In the genomic region with DNA sequence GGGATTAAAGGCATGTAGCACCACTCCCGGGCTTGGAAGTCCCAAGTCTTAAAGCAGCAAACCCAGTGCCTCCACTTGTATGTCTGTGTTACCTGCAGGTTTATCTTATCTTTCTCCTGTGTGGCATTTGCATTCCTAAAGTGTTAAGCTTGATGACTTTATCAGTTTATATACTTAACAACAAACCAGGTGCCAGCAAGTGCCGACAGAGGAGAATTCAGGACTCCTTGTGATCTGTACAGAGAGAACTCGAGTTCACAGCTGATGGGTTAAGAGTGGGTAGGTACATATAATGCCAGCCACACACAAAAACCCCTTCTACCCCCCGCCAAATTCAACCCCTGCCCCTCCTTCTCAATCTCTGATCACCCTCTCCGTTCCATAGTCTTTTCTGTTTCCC, we compare ENCODE assay signal across 44 mouse cellular contexts. TPM values are rescaled to one million over a fixed set of nuclear protein-coding genes. Genes with fewer than 3 reads are reported as not detected.
"Had no signal": no experiment of that assay in that cellular context is flagged by ENCODE, and none has a peak within 500 bp of the region (broad histone marks: within the 10 kb centered on the region; RNA-seq: fewer than 3 reads in every experiment).

No protein-coding gene starts in this region.

- H3K4me1 ChIP-seq: hindbrain, embryonic 10.5 days; hindbrain, embryonic 12.5 days; hindbrain, embryonic 13.5 days; intestine, embryonic 15.5 days had no signal

- H3K4me2 ChIP-seq: heart, embryonic 11.5 days; heart, embryonic 12.5 days; heart, embryonic 13.5 days; heart, embryonic 15.5 days; hindbrain, embryonic 12.5 days; hindbrain, embryonic 13.5 days; hindbrain, embryonic 14.5 days; hindbrain, embryonic 15.5 days; intestine, embryonic 15.5 days; kidney, embryonic 15.5 days had no signal

- H3K9me3 ChIP-seq: heart, embryonic 10.5 days; heart, embryonic 12.5 days; heart, embryonic 13.5 days; heart, embryonic 15.5 days; hindbrain, embryonic 10.5 days; hindbrain, embryonic 12.5 days; hindbrain, embryonic 13.5 days; hindbrain, embryonic 15.5 days; intestine, embryonic 15.5 days; kidney, embryonic 15.5 days had no signal

- H3K27me3 ChIP-seq: heart, embryonic 12.5 days; heart, embryonic 13.5 days; heart, embryonic 15.5 days; hindbrain, embryonic 12.5 days; hindbrain, embryonic 13.5 days; hindbrain, embryonic 15.5 days; intestine, embryonic 15.5 days; kidney, embryonic 15.5 days had no signal

- H3K4me3 ChIP-seq: heart, adult 2 months; heart, embryonic 10.5 days; heart, embryonic 12.5 days; heart, embryonic 13.5 days; heart, embryonic 15.5 days; hindbrain, embryonic 10.5 days; hindbrain, embryonic 12.5 days; hindbrain, embryonic 13.5 days; hindbrain, embryonic 15.5 days; intestine, embryonic 15.5 days; kidney, embryonic 15.5 days; layer of hippocampus, adult 2 months had no signal

- H3K9ac ChIP-seq: heart, embryonic 12.5 days; heart, embryonic 15.5 days; hindbrain, embryonic 12.5 days; hindbrain, embryonic 13.5 days; hindbrain, embryonic 14.5 days; hindbrain, embryonic 15.5 days; intestine, embryonic 15.5 days; kidney, embryonic 15.5 days had no signal

- DNase-seq: heart, adult 18-20 months; heart, postnatal 10 days; heart, postnatal 14 days; heart, postnatal 36 days; heart, postnatal 4 days; kidney, adult 11 months; kidney, adult 18-20 months; kidney, adult 2 months; kidney, adult 8-10 months; kidney, adult 9 months; kidney, postnatal 10 days; kidney, postnatal 14 days; kidney, postnatal 25 days; kidney, postnatal 36 days; kidney, postnatal 4 days; layer of hippocampus, adult 9-11 months had no signal

- ATAC-seq: hindbrain, embryonic 16.5 days; hindbrain, postnatal 0 days; inflammation-experienced regulatory T-cells, adult 6 months; intestine, embryonic 15.5 days; intestine, embryonic 16.5 days; intestine, postnatal 0 days had no signal

- H3K27ac ChIP-seq: heart, embryonic 10.5 days; heart, embryonic 15.5 days; hindbrain, embryonic 10.5 days; hindbrain, embryonic 12.5 days; hindbrain, embryonic 13.5 days; hindbrain, embryonic 14.5 days; hindbrain, embryonic 15.5 days; hindbrain, postnatal 0 days; intestine, embryonic 15.5 days; kidney, embryonic 15.5 days; kidney, postnatal 0 days; layer of hippocampus, adult 2 months had no signal

RNA-seq across cellular contexts. Expression of a gene that starts 54.8 kb away (rescaled TPM):
- polyA plus RNA-seq: heart, adult 2 months; heart, embryonic 10.5 days; heart, embryonic 11.5 days; heart, embryonic 12.5 days; heart, embryonic 13.5 days; heart, embryonic 14.5 days; heart, embryonic 15.5 days; heart, embryonic 16.5 days; heart, postnatal 0 days; hindbrain, embryonic 10.5 days; hindbrain, embryonic 11.5 days; hindbrain, embryonic 12.5 days; hindbrain, embryonic 13.5 days; hindbrain, embryonic 14.5 days; hindbrain, embryonic 15.5 days; hindbrain, embryonic 16.5 days; hindbrain, postnatal 0 days; inflammation-experienced regulatory T-cells, adult 6 months; intestine, embryonic 14.5 days; intestine, embryonic 15.5 days; intestine, embryonic 16.5 days; intestine, postnatal 0 days; kidney, adult 2 months; kidney, embryonic 14.5 days; kidney, embryonic 15.5 days; kidney, embryonic 16.5 days; kidney, postnatal 0 days; large intestine, adult 2 months had no signal
